Comparison of ENCODE assay signal across 8 mouse cellular contexts in genomic region chr12:24644125-24644571, GRCm38 (mm10). TPM values are rescaled to one million over a fixed set of nuclear protein-coding genes. Genes with fewer than 3 reads are reported as not detected.
DNase-seq lines count a peak whose midpoint lies in the region; ATAC-seq and TF ChIP-seq lines count a peak whose summit lies in the region.

No protein-coding gene starts in this region.

- no peak overlapping the region for H3K4me3 ChIP-seq in limb, embryonic 12.5 days (replicated peaks)
- no peak overlapping the region for H3K4me3 ChIP-seq in limb, embryonic 10.5 days
- H3K4me3 ChIP-seq in liver, embryonic 14.5 days (ENCODE audit: insufficient read depth in 1 of 2, low read depth in 2 of 2, low read length in 2 of 2), result no peak overlapping the region
- no peak overlapping the region for H3K4me3 ChIP-seq in stomach, embryonic 15.5 days (replicated peaks)
- no peak overlapping the region for H3K4me3 ChIP-seq in midbrain, postnatal 0 days (ENCODE audit: low read depth, low read length)

- H3K4me2 ChIP-seq in limb, embryonic 12.5 days, result no peak overlapping the region
- peak overlapping the region; percentile 52 for H3K4me2 ChIP-seq in liver, embryonic 14.5 days (ENCODE audit: low read depth)
- H3K4me2 ChIP-seq in stomach, embryonic 15.5 days, result no peak overlapping the region
- no peak overlapping the region for H3K4me2 ChIP-seq in midbrain, postnatal 0 days (ENCODE audit: low read depth, low read length, poor library complexity, severe bottlenecking)

- H3K4me1 ChIP-seq in limb, embryonic 12.5 days (replicated peaks), result peaks cover 12% of the 10 kb centered on the region
- H3K4me1 ChIP-seq in limb, embryonic 10.5 days, result peaks cover 2% of the 10 kb centered on the region; the same call in 1 of the 2 replicates
- peaks cover 50 to 69% of the 10 kb centered on the region in 2 experiments for H3K4me1 ChIP-seq in liver, embryonic 14.5 days (replicated peaks; ENCODE audit: control insufficient read depth in 2 of 2, insufficient read depth in 2 of 2, low read length in 1 of 2)
- no peaks in the 10 kb centered on the region for H3K4me1 ChIP-seq in stomach, embryonic 15.5 days
- H3K4me1 ChIP-seq in midbrain, postnatal 0 days (ENCODE audit: insufficient read depth, low read length), result peaks cover 5% of the 10 kb centered on the region; the same call in 1 of the 2 replicates

- H3K9ac ChIP-seq in limb, embryonic 12.5 days (replicated peaks), result no peak overlapping the region
- H3K9ac ChIP-seq in liver, embryonic 14.5 days (replicated peaks), result peak overlapping the region; percentile 44; the same call in 1 of the 2 replicates
- no peak overlapping the region for H3K9ac ChIP-seq in stomach, embryonic 15.5 days
- H3K9ac ChIP-seq in midbrain, postnatal 0 days (replicated peaks; ENCODE audit: low read length, poor library complexity, severe bottlenecking), result no peak overlapping the region

- H3K36me3 ChIP-seq in limb, embryonic 12.5 days, result no peaks in the 10 kb centered on the region
- no peaks in the 10 kb centered on the region for H3K36me3 ChIP-seq in limb, embryonic 10.5 days
- H3K36me3 ChIP-seq in liver, embryonic 14.5 days (replicated peaks; ENCODE audit: control insufficient read depth, insufficient read depth, low read depth), result no peaks in the 10 kb centered on the region
- H3K36me3 ChIP-seq in stomach, embryonic 15.5 days, result no peaks in the 10 kb centered on the region
- no peaks in the 10 kb centered on the region for H3K36me3 ChIP-seq in midbrain, postnatal 0 days (ENCODE audit: insufficient read depth, low read length)

- 0 out of 2 replicates have a peak overlapping the region, but pooled peaks have one; percentile 29 for H3K27ac ChIP-seq in limb, embryonic 12.5 days
- no peak overlapping the region for H3K27ac ChIP-seq in limb, embryonic 10.5 days
- peak overlapping the region; percentile 82 for H3K27ac ChIP-seq in liver, embryonic 14.5 days
- H3K27ac ChIP-seq in stomach, embryonic 15.5 days, result no peak overlapping the region
- no peak overlapping the region for H3K27ac ChIP-seq in midbrain, postnatal 0 days (ENCODE audit: low read depth, low read length)

- peak; percentile 50 for TF ChIP-seq EP300 in liver, embryonic 14.5 days (IDR thresholded peaks at IDR 0.05; ENCODE audit: low read depth)

- no peaks in the 10 kb centered on the region for H3K27me3 ChIP-seq in limb, embryonic 12.5 days
- H3K27me3 ChIP-seq in limb, embryonic 10.5 days (ENCODE audit: low read depth, poor library complexity, severe bottlenecking), result no peaks in the 10 kb centered on the region
- H3K27me3 ChIP-seq in liver, embryonic 14.5 days (ENCODE audit: control insufficient read depth, insufficient read depth, low read length), result no peaks in the 10 kb centered on the region
- H3K27me3 ChIP-seq in stomach, embryonic 15.5 days (replicated peaks), result no peaks in the 10 kb centered on the region
- no peaks in the 10 kb centered on the region for H3K27me3 ChIP-seq in midbrain, postnatal 0 days (ENCODE audit: insufficient read depth, low read length)

- TF ChIP-seq CTCF in liver, embryonic 14.5 days (IDR thresholded peaks at IDR 0.05; ENCODE audit: low read depth), result no peak
- no peak for TF ChIP-seq CTCF in midbrain, postnatal 0 days (IDR thresholded peaks at IDR 0.05)

- H3K9me3 ChIP-seq in limb, embryonic 12.5 days, result no peaks in the 10 kb centered on the region
- no peaks in the 10 kb centered on the region for H3K9me3 ChIP-seq in limb, embryonic 10.5 days (replicated peaks)
- H3K9me3 ChIP-seq in liver, embryonic 14.5 days (ENCODE audit: control insufficient read depth, low read length), result no peaks in the 10 kb centered on the region
- H3K9me3 ChIP-seq in stomach, embryonic 15.5 days, result no peaks in the 10 kb centered on the region
- H3K9me3 ChIP-seq in midbrain, postnatal 0 days (ENCODE audit: low read length), result no peaks in the 10 kb centered on the region

- intact Hi-C loops in left cerebral cortex, postnatal 36 days (cut with DNase I), result no loop called here

- 37% methylated on average over 1 of the region's 1 CpGs for WGBS in limb, embryonic 12.5 days
- WGBS in limb, embryonic 10.5 days, result 55% methylated on average over 1 of the region's 1 CpGs
- WGBS in liver, embryonic 14.5 days (ENCODE audit: insufficient replicate concordance), result 16% methylated on average over 1 of the region's 1 CpGs
- 48% methylated on average over 1 of the region's 1 CpGs for WGBS in stomach, embryonic 15.5 days
- WGBS in midbrain, postnatal 0 days, result 24% methylated on average over 1 of the region's 1 CpGs

- ATAC-seq in limb, embryonic 12.5 days (ENCODE audit: insufficient number of reproducible peaks, insufficient read depth, low FRiP score, low TSS enrichment, low read depth), result no peak
- ATAC-seq in erythroblast, adult 5-6 weeks (replicated peaks; ENCODE audit: low FRiP score, poor library complexity, severe bottlenecking), result peak; percentile 76
- peak; percentile 88 for ATAC-seq in liver, embryonic 14.5 days (ENCODE audit: insufficient read depth)
- peak; percentile 89 for ATAC-seq in stomach, embryonic 15.5 days (ENCODE audit: insufficient read depth, low FRiP score, low read depth)
- ATAC-seq in midbrain, postnatal 0 days (ENCODE audit: low FRiP score), result no peak

- DNase-seq in limb, embryonic 10.5 days (ENCODE audit: low spot score), result no peak
- DNase-seq in liver, embryonic 14.5 days (ENCODE audit: low read depth in 3 of 3, low spot score in 3 of 3), result peak; percentile 81 to 90 (median 85)
- DNase-seq in midbrain, postnatal 0 days (ENCODE audit: low spot score), result no peak
- DNase-seq in left cerebral cortex, postnatal 36 days (ENCODE audit: low spot score in 2 of 2), result no peak
- no peak for DNase-seq in right cerebral cortex, postnatal 10 days (ENCODE audit: low spot score in 2 of 2)

RNA-seq across cellular contexts. Expression of gene Klf11, which starts 6.9 kb away (rescaled TPM):
- 12.0 and 12.8 TPM in 2 replicates for polyA plus RNA-seq in limb, embryonic 12.5 days (2016; fragmentation: Nextera tagmentation; extraction: Ambion mirVana)
- polyA plus RNA-seq in limb, embryonic 10.5 days (2016; fragmentation: Nextera tagmentation; extraction: Ambion mirVana), result 8.4 and 9.5 TPM in 2 replicates
- 4.8 and 7.9 TPM in 2 replicates for total RNA-seq in erythroblast, adult 5-6 weeks (2015; ENCODE audit: low replicate concordance)
- total RNA-seq in erythroblast, adult 5-6 weeks (2017; ENCODE audit: low replicate concordance), result 11.8 and 14.8 TPM in 2 replicates
- 5.4 TPM in 2 replicates for polyA plus RNA-seq in liver, embryonic 14.5 days (2012; rRNA removed)
- 6.9 and 7.7 TPM in 2 replicates for polyA plus RNA-seq in liver, embryonic 14.5 days (2014; fragmentation: Nextera tagmentation; extraction: Ambion mirVana)
- polyA plus RNA-seq in stomach, embryonic 15.5 days (2015; fragmentation: Nextera tagmentation; extraction: Ambion mirVana), result 11.2 and 12.0 TPM in 2 replicates
- total RNA-seq in midbrain, postnatal 0 days (2014; rRNA removed), result 27.1 and 33.6 TPM in 2 replicates
- 21.8 and 24.4 TPM in 2 replicates for polyA plus RNA-seq in midbrain, postnatal 0 days (2015; fragmentation: Nextera tagmentation; extraction: Ambion mirVana)
- 1 to 10 TPM; 6.0 to 6.7 TPM for total RNA-seq in left cerebral cortex, postnatal 36 days (2021)

RNA-seq across cellular contexts. Expression of gene Cys1, which starts 37.5 kb away (rescaled TPM):
- 1.3 and 2.6 TPM in 2 replicates for polyA plus RNA-seq in limb, embryonic 12.5 days (2016; fragmentation: Nextera tagmentation; extraction: Ambion mirVana)
- polyA plus RNA-seq in limb, embryonic 10.5 days (2016; fragmentation: Nextera tagmentation; extraction: Ambion mirVana), result 0.21 TPM in 1 of 2 replicates, not detected in the other
- total RNA-seq in erythroblast, adult 5-6 weeks (2015; ENCODE audit: low replicate concordance), result not detected in 2 replicates
- total RNA-seq in erythroblast, adult 5-6 weeks (2017; ENCODE audit: low replicate concordance), result not detected in 2 replicates
- polyA plus RNA-seq in liver, embryonic 14.5 days (2012; rRNA removed), result 0.74 and 1.2 TPM in 2 replicates
- polyA plus RNA-seq in liver, embryonic 14.5 days (2014; fragmentation: Nextera tagmentation; extraction: Ambion mirVana), result 0.28 and 0.40 TPM in 2 replicates
- 2.4 and 3.0 TPM in 2 replicates for polyA plus RNA-seq in stomach, embryonic 15.5 days (2015; fragmentation: Nextera tagmentation; extraction: Ambion mirVana)
- total RNA-seq in midbrain, postnatal 0 days (2014; rRNA removed), result 3.7 and 4.8 TPM in 2 replicates
- 1.9 and 2.1 TPM in 2 replicates for polyA plus RNA-seq in midbrain, postnatal 0 days (2015; fragmentation: Nextera tagmentation; extraction: Ambion mirVana)
- total RNA-seq in left cerebral cortex, postnatal 36 days (2021), result 10 to 100 TPM; 10.8 to 17.5 TPM

Comparison
In these comparisons a context has a peak if more than half of its experiments do, and no peak if none do; other contexts are left out.
1. H3K27ac ChIP-seq: peak in limb, embryonic 12.5 days (single experiment) and liver, embryonic 14.5 days (single experiment); none in limb, embryonic 10.5 days (single experiment), stomach, embryonic 15.5 days (single experiment) and midbrain, postnatal 0 days (single experiment).
2. ATAC-seq: peak in erythroblast, adult 5-6 weeks (single experiment), liver, embryonic 14.5 days (single experiment) and stomach, embryonic 15.5 days (single experiment); none in limb, embryonic 12.5 days (single experiment) and midbrain, postnatal 0 days (single experiment).
3. DNase-seq: peak in liver, embryonic 14.5 days (3 of 3); none in limb, embryonic 10.5 days (single experiment), midbrain, postnatal 0 days (single experiment), left cerebral cortex, postnatal 36 days (0 of 2) and right cerebral cortex, postnatal 10 days (0 of 2).